Mouse (Mus musculus) G1E (cell line): ENCODE measurements around the gene Lnx2.

ENCODE experiments used
- CTCF ChIP-seq: IDR thresholded peaks from 2 replicates; pipeline ENCODE4 v1.5.1; 2012; ENCODE audit warnings: low read depth, low read length, inconsistent platforms, mixed read lengths
- GATA1 ChIP-seq: IDR thresholded peaks from 2 replicates; pipeline ENCODE4 v1.6.1; 2012; ENCODE audit warnings: borderline replicate concordance, low read length, inconsistent platforms, mixed read lengths

DNA sequence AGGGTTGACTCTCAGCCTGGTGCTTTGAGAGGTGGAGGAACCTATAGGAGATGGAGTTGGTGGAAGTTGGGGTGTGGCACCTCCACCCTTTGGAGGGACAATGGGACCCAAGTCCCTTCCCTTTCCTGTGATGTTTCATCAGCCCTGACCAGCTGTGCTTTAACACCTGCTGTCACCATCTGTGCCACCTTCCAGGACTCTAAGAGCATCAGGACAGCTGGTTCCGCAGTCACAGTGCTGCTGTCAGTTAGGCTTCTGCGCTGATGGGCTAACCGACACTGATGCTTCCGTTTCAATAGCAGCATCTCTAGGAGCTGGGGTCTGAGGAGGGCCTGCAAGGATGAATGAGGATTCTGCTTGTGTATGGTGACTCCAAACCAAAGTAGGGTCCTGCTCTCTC, 20.2 kb upstream of the Lnx2 start:
- TF ChIP-seq CTCF (no peak), GATA1 (no peak)
